Mouse (Mus musculus) urinary bladder, postnatal 36 days (tissue): ENCODE results near the gene Tbc1d2.
"Not testable (repeated sequence)": the region's sequence is repeated elsewhere in the genome, so short reads cannot be mapped to it uniquely, and the experiment has no call there.

Source experiments
- DNase-seq, 2 experiments: peaks; one replicate each; pipeline ENCODE4 v3.0.0; 2022; ENCODE audit warnings: low spot score in 2 of 2, mixed read lengths in 1 of 2

The Tbc1d2 gene

DNA sequence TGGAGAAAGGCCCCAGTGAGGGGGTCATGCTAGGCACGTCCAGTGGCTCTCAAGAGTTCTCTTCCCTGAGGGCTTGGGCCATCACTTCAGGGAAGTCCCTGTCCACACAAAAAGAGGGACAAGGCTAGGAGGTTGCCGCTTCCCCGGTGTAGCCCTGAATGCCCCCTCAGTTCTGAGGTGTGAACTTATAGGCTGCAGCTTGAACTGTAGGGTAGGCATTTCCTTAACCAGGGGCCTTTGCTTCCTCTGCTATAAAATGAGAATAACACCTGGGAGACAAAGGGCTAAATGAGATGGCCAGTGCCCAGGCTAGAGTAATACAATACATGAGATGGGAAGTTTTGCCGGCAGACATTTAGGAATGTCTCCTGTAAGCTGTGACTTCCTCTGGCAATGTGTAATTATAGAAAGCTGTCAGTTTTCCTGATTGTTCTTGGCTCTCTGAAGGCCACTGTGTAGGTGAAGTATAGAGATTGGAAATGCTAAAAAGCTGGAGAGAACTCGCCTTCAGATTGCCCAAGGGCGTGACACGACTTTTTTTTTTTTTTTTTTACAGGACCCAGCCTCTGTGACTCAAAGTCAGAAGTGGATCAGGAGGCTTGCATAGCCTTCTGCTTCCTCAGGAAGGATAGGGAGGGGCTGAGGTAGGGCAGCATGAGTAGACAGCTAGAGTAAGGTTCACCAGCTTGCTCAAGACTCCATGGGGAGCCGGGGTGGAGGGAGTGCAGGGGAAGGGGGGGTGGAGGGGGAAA is 6.9 kb downstream of the Tbc1d2 start:
- no peak for DNase-seq

DNA sequence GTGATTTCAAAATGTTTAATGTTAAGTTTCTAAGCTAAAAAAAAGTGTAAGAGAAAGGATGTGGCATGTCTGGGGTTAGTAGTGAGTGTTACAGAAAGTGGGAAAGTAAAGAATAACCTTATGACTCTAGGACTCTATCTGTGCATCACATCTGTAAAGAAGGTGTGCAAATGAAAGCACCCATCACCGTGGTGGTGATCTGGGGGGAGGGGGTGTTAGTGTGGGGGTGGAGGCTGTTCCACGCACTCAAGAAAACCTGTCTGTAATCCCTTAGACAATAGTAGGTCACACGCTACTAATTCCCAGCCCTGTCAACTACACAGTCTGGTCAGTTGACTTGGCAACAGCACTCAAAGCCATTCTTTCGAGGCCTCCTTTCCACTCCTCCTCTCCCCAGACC is 8.7 kb downstream of the Tbc1d2 start:
- DNase-seq = no peak

DNA sequence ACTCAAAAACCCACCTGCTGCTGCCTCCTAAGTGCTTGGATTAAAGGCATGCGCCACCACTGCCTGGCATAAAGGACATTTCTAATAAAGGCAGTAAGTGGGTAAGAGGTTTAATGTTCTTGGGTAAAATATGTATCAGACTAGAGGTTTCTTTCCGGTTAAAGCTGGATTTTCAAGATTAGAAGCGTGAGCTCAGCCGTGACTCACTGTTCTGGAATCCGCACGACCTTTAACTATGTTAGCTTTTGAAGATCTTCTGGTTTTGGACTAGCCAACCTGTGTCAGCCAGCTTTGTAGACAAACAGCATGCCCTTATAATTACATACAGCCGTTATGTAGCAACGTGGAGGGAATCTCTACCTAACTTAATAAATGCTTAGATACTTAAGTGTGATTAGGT is 10.1 kb downstream of the Tbc1d2 start:
- peak; percentile 46 to 61 for DNase-seq

DNA sequence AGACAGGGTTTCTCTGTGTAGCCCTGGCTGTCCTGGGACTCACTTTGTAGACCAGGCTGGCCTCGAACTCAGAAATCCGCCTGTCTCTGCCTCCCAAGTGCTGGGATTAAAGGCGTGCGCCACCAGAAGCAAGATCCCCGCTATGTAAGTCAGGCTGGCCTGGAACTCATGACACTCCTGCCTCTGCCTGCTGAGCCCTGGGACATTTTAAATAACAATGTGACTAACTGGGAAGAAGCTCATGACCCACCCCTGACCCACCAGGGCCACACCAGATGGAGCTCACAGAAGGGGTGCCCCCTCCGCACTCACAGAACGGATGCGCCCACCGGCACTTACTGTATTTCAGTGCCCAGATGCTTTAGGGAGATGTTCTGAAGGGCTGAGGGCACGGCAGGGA is 12.8 kb downstream of the Tbc1d2 start:
- DNase-seq = not testable (repeated sequence)

DNA sequence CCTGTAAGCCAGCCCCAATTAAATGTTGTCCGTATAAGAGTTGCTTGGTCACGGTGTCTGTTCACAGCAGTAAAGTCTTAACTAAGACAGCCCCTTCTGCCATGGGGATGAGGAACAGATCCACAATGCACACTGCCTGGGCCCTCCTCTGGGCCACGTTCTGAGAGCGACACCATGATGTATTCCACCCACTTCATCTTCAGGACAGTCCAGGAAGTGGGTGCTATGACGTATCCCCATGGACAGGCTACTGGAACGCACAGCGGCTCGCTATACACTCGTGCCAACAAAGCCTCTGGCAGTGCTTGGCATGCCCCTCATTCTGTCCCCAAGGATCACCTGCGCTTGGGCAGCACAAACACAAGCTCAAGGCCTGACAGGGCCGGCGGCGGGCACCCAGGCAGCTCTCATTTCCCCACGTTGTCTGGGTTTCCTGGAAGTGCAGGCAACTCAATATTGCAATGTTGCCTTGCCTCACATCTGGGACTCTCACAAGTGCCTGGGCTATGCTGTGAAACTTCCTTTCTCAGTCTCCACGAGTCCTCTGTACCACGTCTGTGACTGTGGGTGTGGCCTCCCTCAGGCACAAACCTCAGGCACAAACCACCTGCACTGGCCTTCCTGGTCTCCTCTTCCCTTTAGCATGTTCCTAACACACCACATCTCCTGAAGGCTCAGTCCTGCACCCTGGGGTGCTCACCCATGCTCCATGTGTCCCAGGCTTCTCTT is 14.1 kb downstream of the Tbc1d2 start:
- no peak for DNase-seq

DNA sequence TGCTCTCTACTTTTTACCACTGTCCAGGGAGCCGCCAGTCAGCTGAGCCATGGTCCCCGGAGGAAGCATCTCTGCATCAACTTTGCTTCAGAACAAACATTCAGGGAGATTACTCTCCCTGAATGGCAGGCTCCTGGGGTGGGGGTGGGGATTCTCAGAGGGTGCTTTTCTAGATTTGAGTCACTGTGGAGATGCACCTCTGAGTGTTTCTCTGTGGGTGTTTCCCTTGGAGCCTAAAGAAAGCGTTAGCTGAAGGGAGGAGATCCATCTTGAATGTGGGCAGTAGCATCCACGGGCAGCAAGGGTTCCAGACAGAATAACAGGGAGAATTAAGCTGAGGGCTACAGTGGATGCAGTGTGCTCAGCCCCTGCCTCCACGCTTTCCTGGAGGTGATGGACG is 15.1 kb downstream of the Tbc1d2 start:
- DNase-seq = no peak

DNA sequence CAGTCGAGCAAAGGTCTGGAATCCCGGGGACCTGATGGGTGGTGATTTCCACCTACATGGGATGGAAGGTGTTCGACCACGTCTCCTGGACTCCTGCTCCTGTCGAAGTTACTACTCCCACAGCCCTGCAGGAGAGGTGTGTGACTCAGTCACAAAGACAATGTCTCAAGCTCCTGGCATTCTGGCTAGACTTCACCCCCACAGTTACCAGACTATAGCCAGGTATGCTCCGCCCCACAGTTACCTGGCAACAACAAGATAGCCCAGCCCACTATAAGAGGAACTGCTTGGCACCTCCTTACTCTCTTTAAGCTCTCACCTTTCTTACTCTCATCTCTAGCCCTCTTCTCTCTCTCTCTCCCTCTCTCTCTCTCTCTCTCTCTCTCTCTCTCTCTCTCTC is 16.4 kb downstream of the Tbc1d2 start:
- not testable (repeated sequence) for DNase-seq

DNA sequence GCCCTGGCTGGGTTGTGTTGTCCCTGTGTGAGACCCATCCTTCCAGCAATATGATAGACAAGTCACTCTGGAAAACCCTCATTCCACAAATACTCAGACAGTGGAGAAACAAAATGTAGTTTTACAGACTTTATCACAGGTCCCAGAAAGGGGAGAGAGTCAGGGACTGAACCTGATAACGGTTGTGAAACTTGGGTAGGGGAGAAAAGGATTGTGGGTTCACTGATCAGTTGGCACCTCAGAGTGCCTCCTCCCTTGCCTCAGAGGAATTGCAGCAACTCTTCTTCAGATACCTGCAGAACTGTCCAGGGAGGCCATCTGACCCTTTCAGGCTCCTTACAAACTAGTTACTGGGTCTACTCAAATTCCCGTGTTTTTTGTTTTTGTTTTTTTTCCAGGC is 17.5 kb downstream of the Tbc1d2 start:
- no peak for DNase-seq

DNA sequence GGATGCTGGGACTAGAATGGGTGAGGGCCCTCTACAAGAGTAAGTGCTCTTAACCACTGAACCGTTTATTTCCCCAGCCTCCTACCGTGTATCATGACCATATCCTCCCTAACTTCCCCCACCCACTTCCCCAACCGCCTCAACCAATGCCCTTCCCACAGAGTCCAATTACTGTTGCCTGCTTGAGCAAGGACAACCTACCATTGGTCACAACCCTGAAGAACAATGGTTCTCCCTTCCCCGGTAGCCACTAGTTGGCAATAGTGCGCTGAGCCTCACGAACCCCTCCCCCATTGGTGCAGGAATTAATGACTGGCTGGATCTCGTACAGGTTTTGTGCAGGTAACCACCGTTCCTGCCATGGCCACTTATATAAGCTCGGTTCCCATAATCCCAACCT is 19.6 kb downstream of the Tbc1d2 start:
- DNase-seq = no peak

DNA sequence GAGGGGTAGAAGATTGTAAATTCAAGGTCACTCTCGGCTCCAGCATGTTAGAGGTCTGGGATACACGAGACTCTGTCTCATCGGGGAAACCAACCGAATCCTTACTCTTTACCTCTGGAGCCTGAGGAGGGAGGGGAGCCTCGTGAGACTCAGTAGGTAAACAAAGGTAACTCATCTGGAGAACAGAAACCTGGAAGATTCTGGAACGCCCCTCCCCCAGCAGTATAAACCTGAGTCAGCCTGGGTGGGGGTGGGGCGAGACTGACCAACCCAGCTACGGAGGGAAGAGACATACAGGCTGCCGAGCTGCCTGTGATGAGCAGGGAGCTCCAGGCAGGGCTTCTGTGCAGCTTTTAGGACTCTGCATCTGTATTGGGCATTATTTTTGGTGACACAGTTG is 21.1 kb downstream of the Tbc1d2 start:
- no peak for DNase-seq

DNA sequence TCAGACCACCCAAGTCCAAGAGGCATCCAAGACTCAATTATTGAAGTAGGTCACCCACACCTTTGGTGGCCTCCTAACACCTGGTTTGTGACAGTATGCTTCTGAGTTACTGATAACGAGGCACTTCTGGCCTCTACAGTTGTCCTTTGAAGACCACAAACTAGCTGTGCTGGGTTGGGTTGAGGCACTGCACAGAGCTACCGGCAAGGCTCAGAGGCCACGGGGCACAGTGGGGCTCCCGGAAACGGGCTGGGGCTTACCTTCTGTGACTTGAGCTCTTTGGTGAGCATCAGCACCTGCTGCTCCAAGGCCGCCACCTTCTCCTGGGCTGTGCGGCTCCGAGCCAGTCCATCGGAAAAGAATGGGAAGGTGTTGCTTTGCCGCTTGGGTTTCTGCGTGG is 21.9 kb downstream of the Tbc1d2 start:
- DNase-seq = no peak

DNA sequence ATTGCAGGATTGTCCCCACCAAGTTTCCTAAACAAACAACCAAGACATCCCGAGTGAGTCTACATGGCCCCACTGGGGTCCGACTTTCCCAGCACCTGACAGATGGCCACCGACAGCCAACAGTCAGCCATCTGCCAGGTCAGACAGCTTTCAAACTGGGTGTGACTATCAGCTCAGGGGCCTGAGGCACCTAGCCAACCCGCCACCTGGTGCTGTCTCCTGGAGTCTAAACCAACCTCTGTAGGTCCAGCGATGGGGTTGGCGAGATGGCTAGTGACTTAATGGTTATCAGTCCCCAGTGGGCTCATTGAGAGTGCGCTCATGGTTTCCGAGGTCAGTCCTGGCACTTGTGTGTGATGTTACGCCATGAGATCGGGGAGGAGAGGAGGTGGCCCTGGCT is 24.9 kb downstream of the Tbc1d2 start:
- DNase-seq = no peak

DNA sequence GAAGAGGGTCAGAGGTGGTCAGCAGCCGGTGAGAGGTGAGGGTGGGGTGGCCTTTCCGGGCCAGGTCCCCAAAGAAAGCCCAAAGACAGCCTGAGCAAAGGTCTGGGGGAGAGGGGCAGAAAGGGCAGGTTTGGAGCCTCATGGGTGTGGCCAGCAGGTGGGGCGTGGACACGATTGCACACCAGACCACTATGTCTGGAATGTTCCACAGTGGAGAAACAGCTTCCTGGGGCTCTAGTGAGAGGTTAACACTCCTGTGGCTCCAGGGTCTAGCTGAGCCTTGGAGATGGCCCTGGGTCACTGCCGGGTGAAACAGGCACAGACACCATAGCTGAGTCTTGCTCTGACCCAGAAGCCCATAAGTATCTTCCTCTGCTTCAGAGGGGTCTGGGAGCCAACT is 27.0 kb downstream of the Tbc1d2 start:
- no peak for DNase-seq

DNA sequence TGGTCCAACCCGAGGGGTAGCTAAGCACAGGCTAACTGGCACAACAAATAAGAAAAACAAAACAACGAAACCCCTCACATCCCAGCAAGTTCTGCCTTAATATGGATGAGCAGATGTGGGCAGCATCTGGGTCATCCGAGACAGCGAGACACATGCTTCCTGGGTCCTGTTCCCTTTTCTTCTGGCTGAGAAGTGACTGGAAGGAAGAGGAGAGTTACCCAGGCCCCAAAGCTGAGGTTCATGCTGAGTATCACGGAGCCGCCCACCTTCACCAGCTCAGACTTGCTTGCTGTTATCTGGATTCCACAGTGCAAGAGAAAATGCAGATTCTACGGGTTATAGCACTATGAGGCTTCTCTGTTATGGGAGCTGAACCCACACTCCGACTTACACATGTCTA is 29.1 kb downstream of the Tbc1d2 start:
- no peak for DNase-seq

DNA sequence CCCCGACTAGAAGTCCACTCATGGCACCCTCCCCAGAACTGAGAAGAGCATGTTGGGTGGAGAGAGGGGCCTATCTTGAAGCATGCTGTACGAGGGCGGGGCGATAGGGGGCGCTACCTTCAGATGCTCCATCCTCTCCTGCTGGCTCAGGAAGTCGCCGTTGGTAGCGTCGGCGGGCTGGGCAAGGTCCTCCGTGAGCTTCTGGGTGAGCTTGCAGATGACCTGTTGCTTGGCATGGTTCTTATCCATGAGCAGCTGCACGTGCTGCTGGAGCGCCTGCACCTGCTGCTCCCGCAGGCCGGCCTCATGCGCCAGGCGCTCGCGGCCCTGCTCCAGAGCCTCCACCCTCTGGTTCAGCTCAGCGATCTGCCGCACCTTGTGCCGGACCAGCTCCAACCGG is 29.7 kb downstream of the Tbc1d2 start:
- no peak for DNase-seq

DNA sequence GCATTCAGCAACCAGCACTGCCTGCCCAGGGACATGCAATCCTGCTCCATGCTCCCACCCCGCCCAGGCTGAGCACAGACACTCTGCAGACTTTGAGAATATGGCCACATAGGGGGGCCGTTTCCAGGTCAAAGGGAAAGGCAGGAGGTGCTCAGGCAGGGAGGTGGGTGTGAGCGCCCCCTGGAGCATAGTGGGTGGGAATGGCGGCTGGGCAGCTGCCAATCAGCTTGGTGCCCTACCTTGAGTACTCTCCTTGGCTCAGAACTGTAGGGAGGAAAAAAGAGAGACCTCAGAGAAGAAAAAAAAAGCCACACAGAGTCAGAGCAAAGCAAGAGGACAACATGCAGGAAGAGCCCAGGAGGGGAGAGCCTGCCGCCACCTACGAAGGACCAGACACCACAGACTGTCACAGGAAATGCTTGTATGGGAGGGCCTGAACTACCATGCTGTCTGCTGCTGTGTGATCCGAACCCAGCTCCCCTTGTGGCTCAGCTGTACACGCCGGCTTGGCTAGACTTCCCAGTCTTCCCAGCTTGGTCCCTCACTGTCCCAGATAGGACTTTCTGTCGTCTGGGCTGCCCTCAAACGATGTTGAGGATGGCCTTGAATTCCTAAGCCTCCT is 31.7 kb downstream of the Tbc1d2 start:
- no peak for DNase-seq

DNA sequence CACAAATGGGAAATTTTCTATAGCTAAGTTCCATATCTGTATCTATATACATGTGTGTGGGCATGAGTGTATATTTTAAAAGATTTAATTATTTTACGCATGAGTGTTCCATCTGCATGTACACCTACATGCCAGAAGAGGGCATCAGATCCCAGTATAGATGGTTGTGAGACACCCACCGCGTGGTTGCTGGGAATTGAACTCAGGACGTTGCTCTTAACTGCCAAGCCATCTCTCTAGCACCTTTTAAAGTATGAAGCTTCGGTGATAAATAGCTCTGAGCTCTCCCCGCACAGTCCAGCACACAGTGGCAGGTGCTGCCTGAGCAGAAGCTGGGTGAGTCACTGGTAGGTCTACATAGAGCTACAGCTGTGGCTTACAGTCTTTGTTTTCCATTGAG is 32.6 kb downstream of the Tbc1d2 start:
- no peak for DNase-seq

DNA sequence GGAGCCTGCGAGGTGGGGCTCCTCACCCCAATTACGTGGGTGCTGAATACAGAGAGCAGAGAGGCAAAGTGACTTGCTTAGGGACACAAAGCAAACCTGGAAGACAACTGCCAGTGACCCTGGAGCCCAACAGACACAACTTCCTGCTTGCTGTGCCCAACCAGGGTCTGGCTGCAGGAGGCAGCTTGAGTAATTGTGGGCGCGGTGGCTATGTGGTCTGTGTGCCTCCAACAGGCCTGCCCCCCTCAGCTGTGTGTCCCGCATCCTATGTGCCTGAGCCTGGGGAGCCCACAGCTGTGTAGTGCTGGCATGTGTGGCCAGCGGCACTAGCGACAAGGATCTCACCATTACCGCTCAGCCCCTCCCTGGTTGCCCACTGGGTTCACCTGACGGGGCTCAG is 35.4 kb downstream of the Tbc1d2 start:
- no peak for DNase-seq

DNA sequence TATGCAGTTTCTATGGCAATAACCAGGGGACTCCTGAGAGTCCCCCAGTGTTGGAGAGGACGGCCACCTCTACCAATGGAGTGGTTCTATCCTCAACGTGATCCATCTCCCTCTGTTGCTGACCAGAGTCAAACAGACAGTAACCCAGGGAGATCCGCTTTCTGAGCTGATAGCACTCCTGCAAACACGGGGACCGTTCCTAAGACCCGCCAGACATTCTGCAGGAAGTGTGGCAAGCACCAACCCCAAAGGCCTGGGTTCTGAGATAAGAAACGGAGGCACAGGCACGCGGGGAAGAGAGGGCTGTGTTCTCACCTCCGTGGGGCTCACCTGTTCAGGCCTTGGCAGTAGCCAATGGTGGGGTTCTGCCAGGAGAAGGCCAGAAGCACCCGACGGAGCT is 36.4 kb downstream of the Tbc1d2 start:
- no peak for DNase-seq

DNA sequence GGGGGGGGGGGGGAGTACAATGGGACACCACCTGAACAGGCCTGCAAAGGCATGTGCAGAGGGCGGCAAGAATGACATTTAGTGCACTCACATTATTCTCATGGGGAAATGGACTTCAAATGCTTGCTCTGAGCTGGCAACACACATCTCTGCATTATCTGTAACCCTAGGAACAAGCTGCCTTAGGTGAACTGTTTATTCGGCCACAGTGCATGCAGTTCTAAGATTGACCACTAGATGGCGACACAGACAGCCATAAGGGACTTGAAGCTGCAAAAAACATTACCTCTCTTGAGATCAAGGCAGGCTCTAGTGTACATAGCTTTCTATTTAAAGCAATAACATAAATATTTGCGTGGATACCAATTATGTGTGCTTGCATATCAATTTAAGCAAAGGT is 38.8 kb downstream of the Tbc1d2 start:
- peak; percentile 82 to 84 for DNase-seq

DNA sequence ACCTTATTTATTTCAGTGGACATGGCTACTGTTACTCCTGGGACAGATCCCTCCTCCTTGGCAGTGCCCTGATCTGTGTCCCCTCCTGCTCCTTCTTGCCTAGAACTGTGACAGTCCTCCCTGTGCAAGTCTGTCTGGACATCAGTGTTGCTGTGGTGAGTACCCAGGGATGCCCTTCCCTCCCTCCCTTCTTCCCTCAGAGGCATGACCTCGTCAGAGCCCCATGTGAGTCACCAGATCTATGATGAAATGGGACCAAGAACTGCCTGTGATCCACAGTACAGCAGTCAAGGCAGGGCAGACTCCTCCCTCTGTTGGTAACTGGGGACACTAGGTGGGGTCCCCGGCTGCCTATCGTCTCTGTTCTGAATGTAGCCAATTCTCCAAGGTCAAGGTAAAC is 42.4 kb downstream of the Tbc1d2 start:
- DNase-seq = no peak

DNA sequence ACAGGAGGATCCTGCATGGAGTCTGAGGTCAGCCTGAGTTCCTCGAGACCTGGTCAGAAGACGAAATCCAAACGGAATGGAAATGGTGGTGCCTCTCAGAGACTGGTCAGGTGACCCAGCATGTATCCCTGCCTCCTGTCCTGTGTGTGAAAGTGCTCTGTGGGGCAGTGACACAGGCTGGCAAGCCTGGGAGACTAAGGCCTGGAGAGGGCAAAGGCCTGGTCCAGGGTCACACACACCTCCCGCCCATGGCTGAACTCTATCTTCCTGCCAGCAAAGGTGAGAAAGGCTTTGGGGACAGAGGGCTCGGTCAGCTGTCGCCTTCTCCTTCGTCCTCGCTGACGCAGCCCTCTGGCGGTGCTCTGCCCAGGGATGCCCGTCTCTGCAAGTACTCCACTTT is 44.6 kb downstream of the Tbc1d2 start:
- no peak for DNase-seq

DNA sequence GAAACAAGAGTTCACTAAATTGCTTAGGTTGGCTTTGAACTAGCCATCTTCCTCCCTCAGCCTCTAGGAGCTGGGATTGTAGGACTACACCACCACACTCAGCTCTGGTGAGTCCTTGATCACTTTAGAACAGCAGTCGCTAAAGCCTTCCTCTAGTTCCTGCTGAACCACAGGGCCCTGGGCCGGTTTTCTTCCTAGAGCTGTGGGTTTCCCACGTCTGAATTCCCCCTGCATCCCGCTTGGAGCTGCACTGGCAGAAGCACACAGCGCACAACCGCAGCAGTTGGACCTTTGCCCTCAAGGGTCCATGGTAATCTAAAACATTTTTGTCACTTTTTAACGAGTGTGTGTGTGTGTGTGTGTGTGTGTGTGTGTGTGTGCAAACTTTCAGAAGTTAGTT is 47.3 kb downstream of the Tbc1d2 start:
- no peak for DNase-seq
